ENCODE assay signal across 12 mouse cellular contexts in genomic region chr3:54723741-54724500, GRCm38 (mm10). TPM values are rescaled to one million over a fixed set of nuclear protein-coding genes. Genes with fewer than 3 reads are reported as not detected.
DNase-seq lines count a peak whose midpoint lies in the region; ATAC-seq and TF ChIP-seq lines count a peak whose summit lies in the region.
"Had no signal": no experiment of that assay in that cellular context is flagged by ENCODE, and none has a peak within 500 bp of the region (broad histone marks: within the 10 kb centered on the region; RNA-seq: fewer than 3 reads in every experiment).

No protein-coding gene starts in this region.

- H3K4me3 ChIP-seq in liver, embryonic 11.5 days (ENCODE audit: low read depth, low read length) = no peak overlapping the region
- no peak overlapping the region for H3K4me3 ChIP-seq in liver, embryonic 16.5 days (ENCODE audit: low read depth, low read length)
- H3K4me3 ChIP-seq in midbrain, postnatal 0 days (ENCODE audit: low read depth, low read length) = no peak overlapping the region
- no peak overlapping the region for H3K4me3 ChIP-seq in forebrain, embryonic 14.5 days (ENCODE audit: low read depth, low read length)
- H3K4me3 ChIP-seq: embryonic facial prominence, embryonic 13.5 days had no signal

- peaks cover 32% of the 10 kb centered on the region for H3K36me3 ChIP-seq in liver, embryonic 11.5 days (ENCODE audit: control insufficient read depth, insufficient read depth, low read length)
- H3K36me3 ChIP-seq in liver, embryonic 16.5 days (ENCODE audit: control insufficient read depth, insufficient read depth) = peaks cover 30% of the 10 kb centered on the region
- H3K36me3 ChIP-seq in midbrain, postnatal 0 days (ENCODE audit: insufficient read depth, low read length) = peaks cover 51% of the 10 kb centered on the region
- peaks cover 69% of the 10 kb centered on the region for H3K36me3 ChIP-seq in forebrain, embryonic 14.5 days (ENCODE audit: control insufficient read depth, insufficient read depth, low read length)

- H3K27me3 ChIP-seq in liver, embryonic 11.5 days (replicated peaks; ENCODE audit: control insufficient read depth, insufficient read depth, low read length) = no peaks in the 10 kb centered on the region
- H3K27me3 ChIP-seq in liver, embryonic 16.5 days (ENCODE audit: control insufficient read depth, insufficient read depth, low read depth, low read length) = no peaks in the 10 kb centered on the region
- no peaks in the 10 kb centered on the region for H3K27me3 ChIP-seq in midbrain, postnatal 0 days (ENCODE audit: insufficient read depth, low read length)
- no peaks in the 10 kb centered on the region for H3K27me3 ChIP-seq in forebrain, embryonic 14.5 days (replicated peaks; ENCODE audit: control insufficient read depth, insufficient read depth, low read length)
- H3K27me3 ChIP-seq: embryonic facial prominence, embryonic 13.5 days had no signal

- H3K9me3 ChIP-seq in liver, embryonic 11.5 days (ENCODE audit: control insufficient read depth, low read length) = no peaks in the 10 kb centered on the region
- H3K9me3 ChIP-seq in liver, embryonic 16.5 days (replicated peaks; ENCODE audit: control insufficient read depth, low read length) = no peaks in the 10 kb centered on the region
- H3K9me3 ChIP-seq in midbrain, postnatal 0 days (ENCODE audit: low read length) = no peaks in the 10 kb centered on the region
- no peaks in the 10 kb centered on the region for H3K9me3 ChIP-seq in forebrain, embryonic 14.5 days (replicated peaks; ENCODE audit: control insufficient read depth, low read length)
- H3K9me3 ChIP-seq: embryonic facial prominence, embryonic 13.5 days had no signal

- H3K9ac ChIP-seq in liver, embryonic 11.5 days (ENCODE audit: low read depth, low read length) = no peak overlapping the region
- no peak overlapping the region for H3K9ac ChIP-seq in liver, embryonic 16.5 days (ENCODE audit: low read depth, low read length)
- H3K9ac ChIP-seq in midbrain, postnatal 0 days (replicated peaks; ENCODE audit: low read length, poor library complexity, severe bottlenecking) = no peak overlapping the region
- no peak overlapping the region for H3K9ac ChIP-seq in forebrain, embryonic 14.5 days (ENCODE audit: low read length)
- H3K9ac ChIP-seq: embryonic facial prominence, embryonic 13.5 days had no signal

- 76% methylated on average over 10 of the region's 10 CpGs for WGBS in liver, embryonic 11.5 days
- 47% methylated on average over 10 of the region's 10 CpGs for WGBS in liver, embryonic 16.5 days (ENCODE audit: insufficient replicate concordance)
- 89% methylated on average over 10 of the region's 10 CpGs for WGBS in midbrain, postnatal 0 days
- 89% methylated on average over 10 of the region's 10 CpGs for WGBS in forebrain, embryonic 14.5 days

- 0 out of 2 replicates have a peak, but pooled peaks have one; percentile 43 for ATAC-seq in liver, embryonic 11.5 days (replicated peaks; ENCODE audit: low FRiP score)
- 0 out of 2 replicates have a peak, but pooled peaks have one; percentile 30 for ATAC-seq in liver, embryonic 16.5 days (ENCODE audit: low read depth)
- no peak for ATAC-seq in midbrain, postnatal 0 days (ENCODE audit: low FRiP score)
- no peak for ATAC-seq in forebrain, embryonic 14.5 days

- no peak for DNase-seq in liver, embryonic 11.5 days (ENCODE audit: low spot score)
- DNase-seq in liver = no peak
- DNase-seq in T-cell, adult 2 months (ENCODE audit: low spot score) = peak; percentile 75
- peak; percentile 18 for DNase-seq in thymus, postnatal 14 days
- no peak for DNase-seq in cerebellum, adult 9-11 months
- DNase-seq in midbrain, postnatal 0 days (ENCODE audit: low spot score) = no peak
- DNase-seq in forebrain, embryonic 14.5 days (ENCODE audit: low spot score) = no peak
- DNase-seq: gastrocnemius, postnatal 10 days; heart, postnatal 36 days had no signal

- no peak for TF ChIP-seq CTCF in midbrain, postnatal 0 days (IDR thresholded peaks at IDR 0.05)

- peaks cover 3% of the 10 kb centered on the region for H3K4me1 ChIP-seq in liver, embryonic 11.5 days (replicated peaks; ENCODE audit: control insufficient read depth, insufficient read depth, low read length)
- no peaks in the 10 kb centered on the region for H3K4me1 ChIP-seq in liver, embryonic 16.5 days (ENCODE audit: control insufficient read depth, low read depth, low read length)
- H3K4me1 ChIP-seq in midbrain, postnatal 0 days (ENCODE audit: insufficient read depth, low read length) = no peaks in the 10 kb centered on the region
- H3K4me1 ChIP-seq in forebrain, embryonic 14.5 days (ENCODE audit: control insufficient read depth, insufficient read depth, low read length) = no peaks in the 10 kb centered on the region
- H3K4me1 ChIP-seq: embryonic facial prominence, embryonic 13.5 days had no signal

- no peak overlapping the region for H3K27ac ChIP-seq in liver, embryonic 11.5 days (ENCODE audit: low read depth, low read length)
- no peak overlapping the region for H3K27ac ChIP-seq in liver, embryonic 16.5 days (ENCODE audit: low read length)
- H3K27ac ChIP-seq in midbrain, postnatal 0 days (ENCODE audit: low read depth, low read length) = no peak overlapping the region
- no peak overlapping the region for H3K27ac ChIP-seq in forebrain, embryonic 14.5 days (ENCODE audit: low read depth, low read length)
- H3K27ac ChIP-seq: embryonic facial prominence, embryonic 13.5 days had no signal

- no peak overlapping the region for H3K4me2 ChIP-seq in liver, embryonic 11.5 days
- H3K4me2 ChIP-seq in liver, embryonic 16.5 days (ENCODE audit: low read depth, low read length) = no peak overlapping the region
- no peak overlapping the region for H3K4me2 ChIP-seq in midbrain, postnatal 0 days (ENCODE audit: low read depth, low read length, poor library complexity, severe bottlenecking)
- no peak overlapping the region for H3K4me2 ChIP-seq in forebrain, embryonic 14.5 days (ENCODE audit: low read length)
- H3K4me2 ChIP-seq: embryonic facial prominence, embryonic 13.5 days had no signal

RNA-seq across cellular contexts. Expression of gene Gm21958, which starts 9.8 kb away (rescaled TPM):
- polyA plus RNA-seq in liver, embryonic 11.5 days (2014; fragmentation: Nextera tagmentation; extraction: Ambion mirVana) = 0.91 TPM in 1 of 2 replicates, not detected in the other
- not detected in 2 replicates for polyA plus RNA-seq in liver, embryonic 16.5 days (2015; fragmentation: Nextera tagmentation; extraction: Ambion mirVana)
- total RNA-seq in midbrain, postnatal 0 days (2014; rRNA removed) = not detected in 2 replicates
- 0.87 TPM in 1 of 2 replicates, not detected in the other for polyA plus RNA-seq in midbrain, postnatal 0 days (2015; fragmentation: Nextera tagmentation; extraction: Ambion mirVana)
- polyA plus RNA-seq in forebrain, embryonic 14.5 days (2014; fragmentation: Nextera tagmentation; extraction: Ambion mirVana) = 1.1 TPM in 1 of 2 replicates, not detected in the other
- total RNA-seq: gastrocnemius, postnatal 10 days; heart, postnatal 36 days; layer of hippocampus, adult 8-10 months had no signal
- polyA plus RNA-seq: embryonic facial prominence, embryonic 13.5 days had no signal

RNA-seq across cellular contexts. Expression of gene Exosc8, which starts 11.3 kb away (rescaled TPM):
- polyA plus RNA-seq in liver, embryonic 11.5 days (2014; fragmentation: Nextera tagmentation; extraction: Ambion mirVana) = 185 and 203 TPM in 2 replicates
- polyA plus RNA-seq in liver, embryonic 16.5 days (2015; fragmentation: Nextera tagmentation; extraction: Ambion mirVana) = 52.2 and 57.2 TPM in 2 replicates
- 41.4 and 44.3 TPM in 2 replicates for total RNA-seq in midbrain, postnatal 0 days (2014; rRNA removed)
- 68.4 and 71.4 TPM in 2 replicates for polyA plus RNA-seq in midbrain, postnatal 0 days (2015; fragmentation: Nextera tagmentation; extraction: Ambion mirVana)
- polyA plus RNA-seq in forebrain, embryonic 14.5 days (2014; fragmentation: Nextera tagmentation; extraction: Ambion mirVana) = 98.5 and 101 TPM in 2 replicates

RNA-seq across cellular contexts. Expression of gene Alg5, which starts 11.4 kb away (rescaled TPM):
- polyA plus RNA-seq in liver, embryonic 11.5 days (2014; fragmentation: Nextera tagmentation; extraction: Ambion mirVana) = 48.9 and 49.3 TPM in 2 replicates
- polyA plus RNA-seq in liver, embryonic 16.5 days (2015; fragmentation: Nextera tagmentation; extraction: Ambion mirVana) = 19.0 and 22.5 TPM in 2 replicates
- total RNA-seq in midbrain, postnatal 0 days (2014; rRNA removed) = 18.9 and 27.3 TPM in 2 replicates
- polyA plus RNA-seq in midbrain, postnatal 0 days (2015; fragmentation: Nextera tagmentation; extraction: Ambion mirVana) = 65.8 and 65.9 TPM in 2 replicates
- polyA plus RNA-seq in forebrain, embryonic 14.5 days (2014; fragmentation: Nextera tagmentation; extraction: Ambion mirVana) = 55.8 and 60.2 TPM in 2 replicates

RNA-seq across cellular contexts. Expression of gene Supt20, which starts 31.3 kb away (rescaled TPM):
- 84.6 and 91.2 TPM in 2 replicates for polyA plus RNA-seq in liver, embryonic 11.5 days (2014; fragmentation: Nextera tagmentation; extraction: Ambion mirVana)
- 30.2 and 30.3 TPM in 2 replicates for polyA plus RNA-seq in liver, embryonic 16.5 days (2015; fragmentation: Nextera tagmentation; extraction: Ambion mirVana)
- 34.7 and 44.6 TPM in 2 replicates for total RNA-seq in midbrain, postnatal 0 days (2014; rRNA removed)
- 57.2 and 60.8 TPM in 2 replicates for polyA plus RNA-seq in midbrain, postnatal 0 days (2015; fragmentation: Nextera tagmentation; extraction: Ambion mirVana)
- 74.2 and 87.7 TPM in 2 replicates for polyA plus RNA-seq in forebrain, embryonic 14.5 days (2014; fragmentation: Nextera tagmentation; extraction: Ambion mirVana)

RNA-seq across cellular contexts. Expression of gene Smad9, which starts 31.5 kb away (rescaled TPM):
- polyA plus RNA-seq in liver, embryonic 11.5 days (2014; fragmentation: Nextera tagmentation; extraction: Ambion mirVana) = 0.51 and 0.66 TPM in 2 replicates
- 0.04 and 0.05 TPM in 2 replicates for polyA plus RNA-seq in liver, embryonic 16.5 days (2015; fragmentation: Nextera tagmentation; extraction: Ambion mirVana)
- 4.6 and 6.0 TPM in 2 replicates for total RNA-seq in midbrain, postnatal 0 days (2014; rRNA removed)
- 0.67 and 0.69 TPM in 2 replicates for polyA plus RNA-seq in midbrain, postnatal 0 days (2015; fragmentation: Nextera tagmentation; extraction: Ambion mirVana)
- 0.17 and 0.30 TPM in 2 replicates for polyA plus RNA-seq in forebrain, embryonic 14.5 days (2014; fragmentation: Nextera tagmentation; extraction: Ambion mirVana)

Comparison
In these comparisons a context has a peak if more than half of its experiments do, and no peak if none do; other contexts are left out.
1. ATAC-seq: peak in liver, embryonic 11.5 days (single experiment) and liver, embryonic 16.5 days (single experiment); none in midbrain, postnatal 0 days (single experiment) and forebrain, embryonic 14.5 days (single experiment).
2. DNase-seq: peak in T-cell, adult 2 months (single experiment) and thymus, postnatal 14 days (single experiment); none in liver, embryonic 11.5 days (single experiment), liver (single experiment), cerebellum, adult 9-11 months (single experiment), midbrain, postnatal 0 days (single experiment) and forebrain, embryonic 14.5 days (single experiment).